Mouse (Mus musculus) heart, postnatal 0 days (tissue): ENCODE data around the gene Lpp.

Experiments used
- CTCF ChIP-seq: IDR thresholded peaks from 2 replicates; pipeline ENCODE4 v1.5.1; 2016; ENCODE audit warnings: antibody characterized with exemption, control low read depth, low read depth
- EP300 ChIP-seq: IDR thresholded peaks from 2 replicates; pipeline ENCODE4 v1.6.1; 2016; ENCODE audit warnings: antibody characterized with exemption, low read depth

DNA sequence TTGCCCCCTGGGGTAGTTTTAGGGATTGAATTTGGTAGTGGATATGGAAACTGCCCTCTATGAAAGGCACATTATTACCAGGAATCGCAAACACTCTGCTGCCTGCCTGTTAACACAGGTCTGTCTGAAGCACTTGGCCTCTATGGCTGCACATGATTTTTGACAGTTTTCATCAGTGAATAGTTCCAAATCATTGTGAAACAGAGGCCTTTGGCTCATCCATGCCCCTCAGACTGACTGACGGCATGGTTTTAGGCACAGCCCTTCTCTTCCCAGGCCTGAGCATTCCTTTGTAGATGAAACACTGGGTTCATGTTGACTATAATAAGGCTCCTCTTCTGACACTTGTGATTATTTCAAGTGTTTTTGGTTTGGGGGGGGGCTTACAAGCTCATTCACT is 189.5 kb downstream of the Lpp start:
- TF ChIP-seq EP300 (no peak), CTCF (no peak)
